Mouse (Mus musculus) urinary bladder, postnatal 0 days (tissue): ENCODE measurements around the gene Hint1. TPM values are rescaled to one million over a fixed set of nuclear protein-coding genes. Genes with fewer than 3 reads are reported as not detected.

Experiments used
- polyA plus RNA-seq: library from polyadenylated mRNA; unstranded; fragments of >200 nt; fragmentation: Nextera tagmentation; extraction: Ambion mirVana; gene quantifications from 2 replicates; pipeline ENCODE4 v1.2.1, GENCODE M21; 2015

Gene Hint1
- 714 and 792 TPM in 2 replicates for polyA plus RNA-seq

DNA sequence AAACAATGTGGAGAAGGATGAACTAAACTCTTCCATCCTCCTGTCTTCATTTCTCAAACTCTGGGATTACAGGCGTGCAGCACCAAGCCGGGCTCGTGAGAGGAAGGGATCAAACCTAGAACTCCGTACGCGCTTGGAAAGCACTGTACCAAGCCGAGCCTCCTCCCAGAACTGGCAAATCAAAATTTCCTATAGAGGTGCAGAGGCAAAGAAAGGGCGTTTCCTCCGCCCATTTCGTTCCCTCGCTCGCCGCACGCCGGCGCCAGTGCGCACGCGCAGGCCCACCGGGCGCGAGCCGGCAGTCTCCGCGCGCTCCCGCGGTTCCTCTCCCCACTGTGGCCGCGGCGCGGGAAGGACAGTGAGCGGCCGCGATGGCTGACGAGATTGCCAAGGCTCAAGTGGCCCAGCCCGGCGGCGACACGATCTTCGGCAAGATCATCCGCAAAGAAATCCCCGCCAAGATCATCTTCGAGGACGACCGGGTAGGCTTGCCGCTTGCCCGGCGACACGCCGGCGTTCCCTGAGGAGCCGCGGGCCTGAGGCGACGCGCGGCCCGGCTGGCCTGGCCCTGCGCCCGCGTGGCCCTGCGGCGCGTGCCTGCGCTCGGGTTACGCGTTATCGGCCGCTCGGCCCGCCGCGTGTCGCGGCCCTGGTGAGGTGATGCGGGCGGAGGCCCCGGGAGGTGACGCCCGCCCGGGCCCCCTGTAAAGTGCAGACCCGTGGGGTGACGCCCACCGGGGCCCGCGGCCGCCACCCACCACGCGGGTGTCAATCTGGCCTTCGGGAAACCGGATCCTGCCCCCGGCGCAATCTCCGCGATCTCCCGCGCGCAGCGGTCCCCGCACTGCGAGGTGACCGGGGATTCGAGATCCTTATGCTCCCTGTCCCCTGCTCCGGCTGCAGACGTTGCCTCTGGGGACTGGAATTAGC is at the start of gene Hint1:
Gene Hint1 (plus strand): TSS at position 265 of the 930 bp plus-strand sequence.

DNA sequence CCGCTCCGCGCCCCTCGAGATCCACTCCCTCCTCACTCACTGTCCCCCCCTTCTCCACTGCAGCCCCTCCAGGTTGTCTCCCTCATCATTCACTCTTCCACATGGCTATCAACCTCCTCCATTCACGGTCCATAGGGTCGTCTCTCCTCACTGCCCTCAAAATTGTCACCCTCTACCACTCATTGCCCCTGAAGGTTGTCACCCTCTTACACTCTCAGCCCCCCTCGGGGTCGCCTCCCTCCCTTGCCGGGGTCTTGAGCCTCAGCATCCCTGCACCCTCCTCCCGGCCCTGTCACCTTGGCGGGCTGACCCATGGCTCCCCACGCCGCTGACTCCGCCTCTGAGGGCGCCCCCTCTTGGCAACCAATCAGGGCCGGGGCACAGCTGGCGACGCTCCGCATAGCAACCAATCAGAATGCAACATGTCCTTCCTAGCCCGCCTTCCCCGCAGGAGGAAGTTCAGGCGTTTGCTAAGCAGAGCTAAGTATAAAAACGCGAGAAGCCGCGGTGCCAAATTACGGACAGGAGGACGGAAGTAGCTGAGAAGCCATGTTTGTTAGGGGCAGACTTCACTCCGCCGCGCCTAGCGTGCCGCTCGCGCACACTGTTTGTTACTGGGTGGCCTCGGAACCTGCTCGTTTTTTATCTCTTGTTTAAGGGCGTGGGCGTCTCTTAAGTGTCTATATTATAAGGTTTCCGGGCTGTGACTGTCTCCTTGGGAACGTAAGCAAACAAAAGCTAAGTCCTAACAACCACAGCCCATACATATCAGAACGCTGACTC is 5.7 kb upstream of the Hint1 start, which contains the start of gene Lyrm7:
Gene Lyrm7 (minus strand): TSS at position 661 of the 783 bp plus-strand sequence.

DNA sequence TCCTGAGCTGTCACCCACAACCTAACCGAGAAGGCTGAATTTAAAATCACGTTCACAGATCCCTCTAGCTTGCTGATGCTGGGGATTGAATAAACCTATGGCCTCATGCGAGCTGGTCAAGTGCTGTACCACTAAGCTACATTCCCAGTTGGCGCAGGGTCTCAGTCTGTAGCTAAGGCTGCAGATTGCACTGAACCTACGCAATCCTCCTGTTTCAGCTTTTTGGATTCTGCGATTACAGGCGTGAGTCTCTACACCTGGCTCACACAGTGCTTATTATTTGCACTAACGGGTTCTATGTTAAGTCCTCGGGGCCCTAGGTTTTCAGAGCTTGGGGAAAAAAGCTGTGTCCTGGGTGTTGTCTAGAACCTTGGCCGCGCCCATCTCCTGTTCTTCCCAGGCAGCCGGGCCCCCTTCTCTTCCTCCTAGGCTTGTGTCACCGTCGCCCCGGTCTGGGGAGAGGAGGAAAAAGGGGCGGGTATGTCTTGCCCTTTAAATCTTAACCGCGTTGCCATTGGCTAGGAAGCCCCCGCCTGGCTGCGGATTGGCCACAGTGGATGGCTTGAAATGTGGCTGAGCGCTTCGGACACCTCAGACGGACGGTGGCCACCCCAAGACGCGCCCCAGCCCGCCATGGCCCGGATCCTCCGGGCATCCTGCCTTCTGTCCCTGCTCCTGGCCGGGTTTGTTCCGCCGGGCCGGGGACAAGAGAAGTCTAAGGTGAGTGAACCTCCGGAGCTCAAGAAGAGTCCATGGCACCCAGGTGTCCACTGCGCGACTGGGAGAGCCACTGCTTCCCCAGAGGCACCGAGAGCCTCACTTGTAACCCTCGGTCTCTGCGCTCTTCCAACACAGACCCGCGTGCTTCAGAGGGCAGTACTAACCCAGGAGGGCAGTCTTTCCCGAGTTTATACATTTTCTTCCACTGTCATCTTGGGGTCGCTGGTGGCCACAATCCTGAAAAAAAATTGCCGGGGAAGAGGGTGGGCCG is 36.4 kb downstream of the Hint1 start, which contains the start of gene Gpx3:
Gene Gpx3 (plus strand): TSS at position 121 of the 991 bp plus-strand sequence.

Other genes with a start within 250 kb of the Hint1 start
- gene Cdc42se2, start 78.7 kb upstream of the Hint1 start, polyA plus RNA-seq: 28.8 and 31.5 TPM in 2 replicates
- 4.5 and 4.9 TPM in 2 replicates for gene Lyrm7, start 5.5 kb upstream of the Hint1 start, polyA plus RNA-seq
- gene Gpx3, start 36.1 kb downstream of the Hint1 start, polyA plus RNA-seq: 68.5 and 70.7 TPM in 2 replicates
- gene Tnip1, start 96.5 kb downstream of the Hint1 start, polyA plus RNA-seq: 12.7 and 13.9 TPM in 2 replicates
- gene Anxa6, start 167.1 kb downstream of the Hint1 start, polyA plus RNA-seq: 299 and 324 TPM in 2 replicates
- 10.9 and 11.5 TPM in 2 replicates for gene Ccdc69, start 211.7 kb downstream of the Hint1 start, polyA plus RNA-seq
- 69.1 and 70.9 TPM in 2 replicates for gene Gm2a, start 231.7 kb downstream of the Hint1 start, polyA plus RNA-seq